Mouse (Mus musculus): ENCODE measurements around the gene Gm21985. TPM values are rescaled to one million over a fixed set of nuclear protein-coding genes. Genes with fewer than 3 reads are reported as not detected.

The Gm21985 gene
- polyA plus RNA-seq, 1 experiment from 2014 or later = not detected

DNA sequence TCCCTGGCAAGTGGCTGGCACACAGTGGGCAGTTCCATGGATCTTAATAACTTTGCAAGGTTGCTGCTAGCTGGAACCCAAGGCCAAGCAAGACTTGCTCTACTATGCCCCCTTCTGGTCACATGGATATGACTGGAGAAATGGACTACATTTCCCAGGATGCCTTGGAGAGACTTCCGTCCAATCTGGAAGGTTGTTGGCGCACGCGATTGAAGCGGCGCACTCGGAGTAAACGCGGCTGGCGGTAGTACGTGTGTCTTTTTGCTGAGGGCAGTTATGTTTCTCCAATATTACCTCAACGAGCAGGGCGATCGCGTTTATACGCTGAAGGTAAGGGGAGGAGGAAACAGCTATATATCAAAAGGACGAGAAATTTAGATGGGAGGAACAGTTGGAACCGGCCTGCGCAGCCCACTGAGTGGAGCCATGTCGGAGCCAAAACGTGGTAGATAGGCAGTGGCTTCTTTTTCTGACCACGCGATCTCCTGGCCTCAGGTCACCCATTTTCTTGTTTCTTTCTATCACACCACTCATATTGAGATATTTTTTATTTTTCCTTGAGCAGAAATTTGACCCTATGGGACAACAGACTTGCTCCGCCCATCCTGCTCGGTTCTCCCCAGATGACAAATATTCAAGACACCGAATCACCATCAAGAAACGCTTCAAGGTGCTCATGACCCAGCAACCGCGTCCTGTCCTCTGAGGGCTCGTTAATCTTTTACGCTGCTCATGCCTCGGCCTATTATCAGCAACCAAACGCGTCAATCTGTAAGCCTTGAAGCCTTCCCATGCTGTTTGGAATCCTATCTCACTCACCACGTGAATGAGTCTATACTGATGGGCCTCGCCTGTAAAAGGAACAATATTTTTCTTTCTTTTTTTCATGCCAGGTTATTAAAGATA is 4.1 kb upstream of the Gm21985 start, which contains the start of gene Nop10:
Gene Nop10, plus strand, starts transcription at position 179 of the 906 bp plus-strand sequence.
- no peaks in the 10 kb centered on the region for H3K9me3 ChIP-seq (replicated peaks; ENCODE audit: control insufficient read depth, low read length)
- H3K4me3 ChIP-seq (ENCODE audit: low read depth, low read length) = peak within 1 kb of the TSS; percentile 77
- peak within 1 kb of the TSS; percentile 70 for H3K27ac ChIP-seq (ENCODE audit: low read length)
- peak within 1 kb of the TSS; percentile 65 for H3K9ac ChIP-seq (ENCODE audit: low read depth, low read length)
- under 1% methylated on average over 36 of the region's 36 CpGs for WGBS (ENCODE audit: insufficient replicate concordance)
- peaks cover 21% of the 10 kb centered on the region for H3K4me1 ChIP-seq (ENCODE audit: control insufficient read depth, low read depth, low read length)
- no peaks in the 10 kb centered on the region for H3K27me3 ChIP-seq (ENCODE audit: control insufficient read depth, insufficient read depth, low read depth, low read length)
- ATAC-seq (ENCODE audit: low read depth) = peak; percentile 22
- no peaks in the 10 kb centered on the region for H3K36me3 ChIP-seq (ENCODE audit: control insufficient read depth, insufficient read depth)
- H3K4me2 ChIP-seq (ENCODE audit: low read depth, low read length) = peak within 1 kb of the TSS; percentile 77

DNA sequence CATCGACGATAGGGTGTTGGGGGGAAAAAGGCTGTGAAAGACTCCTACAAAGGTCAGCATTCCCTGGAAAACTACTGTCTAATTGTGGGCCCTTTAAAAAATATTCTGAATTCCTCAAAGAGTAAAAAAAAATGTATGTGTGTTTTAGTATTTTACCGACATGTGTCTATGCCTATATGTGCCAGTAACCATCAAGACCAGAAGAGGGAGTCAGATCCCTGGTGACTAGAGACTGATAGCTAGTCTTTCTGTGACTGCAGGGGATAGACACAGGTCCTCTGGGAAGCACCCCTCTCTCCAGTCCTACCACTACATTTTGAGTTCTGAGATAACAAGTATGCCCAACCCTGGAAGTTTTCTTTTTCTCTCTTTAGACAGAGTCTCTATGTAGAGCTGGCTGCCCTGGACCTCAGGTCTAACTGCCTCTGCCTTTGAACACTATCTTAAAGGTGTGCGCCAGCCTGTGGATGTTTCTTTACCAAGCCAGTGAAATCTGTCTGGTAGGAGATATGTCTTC is 3.3 kb upstream of the Gm21985 start:
- Histone ChIP-seq H3K4me3 (ENCODE audit: low read depth, low read length) (peak overlapping the region; percentile 77), H3K9ac (ENCODE audit: low read depth, low read length) (peak overlapping the region; percentile 65; the same call in 1 of the 2 replicates), H3K27me3 (ENCODE audit: control insufficient read depth, insufficient read depth, low read depth, low read length) (no peaks in the 10 kb centered on the region), H3K36me3 (ENCODE audit: control insufficient read depth, insufficient read depth) (no peaks in the 10 kb centered on the region), H3K4me2 (ENCODE audit: low read depth, low read length) (peak overlapping the region; percentile 77), H3K4me1 (ENCODE audit: control insufficient read depth, low read depth, low read length) (peaks cover 21% of the 10 kb centered on the region), H3K27ac (ENCODE audit: low read length) (peak overlapping the region; percentile 70), H3K9me3 (replicated peaks; ENCODE audit: control insufficient read depth, low read length) (no peaks in the 10 kb centered on the region)
- no peak for ATAC-seq (ENCODE audit: low read depth)
- WGBS (ENCODE audit: insufficient replicate concordance) = 19% methylated on average over 4 of the region's 4 CpGs

DNA sequence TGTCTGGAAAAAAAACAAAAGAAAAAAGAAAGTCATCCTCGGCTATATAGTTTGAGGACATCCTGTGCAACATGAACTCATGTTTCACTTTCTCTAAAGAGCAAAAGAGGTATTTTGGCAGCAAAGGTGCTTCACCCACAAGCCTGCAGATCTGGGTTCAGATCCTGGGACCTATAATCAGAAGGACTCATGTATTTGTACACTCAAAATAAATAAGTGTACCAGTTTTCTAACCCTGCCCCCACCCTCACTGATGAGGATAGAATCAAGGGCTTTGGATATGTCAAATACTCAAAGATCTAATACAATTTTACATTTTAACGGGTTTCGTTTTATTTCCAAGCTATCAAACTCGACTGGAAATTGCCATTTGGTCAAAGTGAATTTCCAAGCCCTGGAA is 1.8 kb upstream of the Gm21985 start:
- WGBS (ENCODE audit: insufficient replicate concordance) = 60% methylated on average over 4 of the region's 4 CpGs
- ATAC-seq (ENCODE audit: low read depth) = no peak
- Histone ChIP-seq H3K4me2 (ENCODE audit: low read depth, low read length) (no peak overlapping the region), H3K4me1 (ENCODE audit: control insufficient read depth, low read depth, low read length) (peaks cover 27% of the 10 kb centered on the region), H3K4me3 (ENCODE audit: low read depth, low read length) (no peak overlapping the region), H3K27me3 (ENCODE audit: control insufficient read depth, insufficient read depth, low read depth, low read length) (no peaks in the 10 kb centered on the region), H3K9ac (ENCODE audit: low read depth, low read length) (no peak overlapping the region), H3K36me3 (ENCODE audit: control insufficient read depth, insufficient read depth) (no peaks in the 10 kb centered on the region), H3K9me3 (replicated peaks; ENCODE audit: control insufficient read depth, low read length) (no peaks in the 10 kb centered on the region), H3K27ac (ENCODE audit: low read length) (no peak overlapping the region)

DNA sequence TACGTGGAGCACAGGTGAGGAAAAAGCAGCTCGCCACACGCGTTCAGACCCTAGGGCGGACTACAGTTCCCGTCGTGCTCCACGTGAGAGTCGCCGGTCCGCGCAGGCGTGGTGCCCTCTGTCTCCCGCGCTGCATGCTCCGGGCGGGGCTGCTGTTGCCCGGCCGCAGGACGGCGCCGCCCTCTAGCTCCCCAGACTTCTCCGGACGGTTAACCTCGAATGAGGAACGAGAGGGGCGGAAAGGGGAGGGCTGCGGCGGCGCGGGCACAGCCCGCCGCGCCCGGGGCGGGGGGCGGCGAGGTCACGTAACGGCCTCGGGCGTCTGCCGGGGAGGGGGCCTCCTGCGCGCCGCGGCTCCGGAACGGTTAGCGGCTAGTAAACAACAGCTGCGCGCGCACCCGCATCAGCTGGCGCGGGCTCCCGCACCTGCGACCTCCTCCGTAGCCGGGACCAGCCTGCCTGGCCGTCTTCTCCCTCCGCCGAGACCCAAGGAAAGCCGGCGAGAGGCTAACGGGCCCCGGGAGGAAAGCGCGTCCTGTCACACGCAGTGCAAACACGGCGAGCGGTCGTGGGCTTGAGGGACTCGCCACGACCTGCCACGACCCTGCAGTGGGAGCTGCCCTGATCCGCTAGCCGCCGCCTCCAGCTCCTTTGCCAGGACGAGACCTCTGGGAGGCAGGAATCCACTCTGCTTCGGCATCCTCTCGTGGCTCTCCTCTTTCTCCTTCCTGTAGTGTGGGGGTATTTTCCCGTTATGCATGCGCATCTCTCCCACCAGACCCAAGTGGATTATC is 469 bp upstream of the Gm21985 start, which contains the start of gene Slc12a6:
Gene Slc12a6, plus strand, starts transcription at position 378 of the 794 bp plus-strand sequence.
- peak within 1 kb of the TSS; percentile 96 for H3K9ac ChIP-seq (ENCODE audit: low read depth, low read length)
- no peaks in the 10 kb centered on the region for H3K36me3 ChIP-seq (ENCODE audit: control insufficient read depth, insufficient read depth)
- peaks cover 30% of the 10 kb centered on the region for H3K4me1 ChIP-seq (ENCODE audit: control insufficient read depth, low read depth, low read length)
- 0% methylated on average over 61 of the region's 85 CpGs for WGBS (ENCODE audit: insufficient replicate concordance)
- H3K4me2 ChIP-seq (ENCODE audit: low read depth, low read length) = peak within 1 kb of the TSS; percentile 78
- no peaks in the 10 kb centered on the region for H3K27me3 ChIP-seq (ENCODE audit: control insufficient read depth, insufficient read depth, low read depth, low read length)
- no peaks in the 10 kb centered on the region for H3K9me3 ChIP-seq (replicated peaks; ENCODE audit: control insufficient read depth, low read length)
- peak within 1 kb of the TSS; percentile 93 for H3K27ac ChIP-seq (ENCODE audit: low read length)
- peak within 1 kb of the TSS; percentile 89 for H3K4me3 ChIP-seq (ENCODE audit: low read depth, low read length)
- peak; percentile 96 for ATAC-seq (ENCODE audit: low read depth)

DNA sequence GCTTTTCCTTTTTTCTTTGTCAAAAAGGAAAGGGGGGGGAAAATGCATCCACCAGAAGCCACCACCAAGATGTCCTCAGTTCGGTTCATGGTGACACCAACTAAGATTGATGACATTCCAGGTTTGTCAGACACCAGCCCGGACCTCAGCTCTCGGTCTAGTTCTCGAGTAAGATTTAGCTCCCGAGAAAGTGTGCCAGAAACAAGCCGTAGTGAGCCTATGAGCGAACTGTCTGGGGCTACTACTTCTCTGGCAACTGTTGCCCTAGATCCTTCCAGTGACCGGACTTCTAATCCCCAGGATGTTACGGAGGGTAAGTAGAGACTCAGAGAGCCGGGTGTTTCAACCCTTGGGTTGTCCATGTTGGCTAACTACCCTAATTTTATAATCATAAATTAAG is 666 bp downstream of the Gm21985 start:
- peaks cover 30% of the 10 kb centered on the region for H3K4me1 ChIP-seq (ENCODE audit: control insufficient read depth, low read depth, low read length)
- no peak for ATAC-seq (ENCODE audit: low read depth)
- 16% methylated on average over 10 of the region's 10 CpGs for WGBS (ENCODE audit: insufficient replicate concordance)
- H3K36me3 ChIP-seq (ENCODE audit: control insufficient read depth, insufficient read depth) = no peaks in the 10 kb centered on the region
- H3K27ac ChIP-seq (ENCODE audit: low read length) = peak overlapping the region; percentile 93
- H3K4me3 ChIP-seq (ENCODE audit: low read depth, low read length) = peak overlapping the region; percentile 89
- peak overlapping the region; percentile 78 for H3K4me2 ChIP-seq (ENCODE audit: low read depth, low read length)
- no peaks in the 10 kb centered on the region for H3K27me3 ChIP-seq (ENCODE audit: control insufficient read depth, insufficient read depth, low read depth, low read length)
- H3K9me3 ChIP-seq (replicated peaks; ENCODE audit: control insufficient read depth, low read length) = no peaks in the 10 kb centered on the region
- peak overlapping the region; percentile 96 for H3K9ac ChIP-seq (ENCODE audit: low read depth, low read length)

DNA sequence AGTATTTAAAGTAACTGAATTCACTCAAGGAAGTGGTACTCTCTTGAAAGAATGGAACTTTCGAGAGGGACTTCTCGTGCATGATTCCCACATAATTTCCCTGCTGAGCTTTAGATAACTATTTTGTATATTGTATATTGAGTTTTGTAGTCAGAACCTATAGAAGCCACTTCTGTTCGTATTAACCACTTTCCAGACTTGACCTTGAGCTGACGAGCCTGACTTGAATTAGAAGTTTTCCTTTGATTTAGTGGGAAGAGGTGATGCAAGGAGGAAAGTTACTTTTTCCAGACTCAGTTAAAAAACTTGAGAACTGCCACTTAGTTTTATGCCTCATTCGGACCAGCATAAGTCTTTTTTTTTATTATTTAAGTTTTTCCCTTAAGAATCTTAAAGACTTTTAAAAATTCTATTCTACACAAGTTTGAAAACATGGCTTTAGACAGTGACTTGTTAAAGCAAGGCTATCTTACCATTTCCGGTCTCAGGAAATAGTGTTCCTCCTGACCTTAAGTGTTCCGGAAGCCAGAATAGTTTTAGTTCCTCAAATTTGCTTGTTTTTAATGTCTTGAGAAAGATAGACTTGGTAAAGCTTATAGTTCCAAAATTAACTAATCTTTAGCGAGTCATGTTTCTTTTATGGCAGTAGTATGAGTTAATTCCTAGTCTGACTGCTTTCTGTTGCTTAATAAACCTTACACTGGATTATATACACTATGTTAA is 1.6 kb downstream of the Gm21985 start:
- no peaks in the 10 kb centered on the region for H3K36me3 ChIP-seq (ENCODE audit: control insufficient read depth, insufficient read depth)

DNA sequence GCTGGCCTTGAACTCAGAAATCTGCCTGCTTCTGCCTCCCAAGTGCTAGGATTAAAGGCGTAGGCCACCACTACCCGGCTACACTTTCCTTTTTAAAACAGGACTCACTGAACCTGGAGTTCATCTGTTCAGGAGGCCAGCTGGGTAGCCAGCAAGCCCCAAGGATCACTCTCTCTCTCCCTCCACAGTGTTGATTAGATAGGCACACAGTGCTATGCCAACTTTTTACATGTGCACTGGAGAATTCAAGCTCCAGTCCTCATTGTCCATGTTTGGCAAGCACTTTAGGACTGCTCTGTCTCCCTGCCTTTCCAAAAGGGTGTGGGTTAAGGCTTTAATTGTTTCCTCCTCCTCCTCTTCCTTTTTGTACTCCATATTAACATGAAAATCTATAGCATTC is 3.9 kb downstream of the Gm21985 start:
- 0 out of 2 replicates have a peak overlapping the region, but pooled peaks have one; percentile 3 for H3K4me3 ChIP-seq (ENCODE audit: low read depth, low read length)
- H3K4me2 ChIP-seq (ENCODE audit: low read depth, low read length) = no peak overlapping the region
- H3K9ac ChIP-seq (ENCODE audit: low read depth, low read length) = no peak overlapping the region
- H3K9me3 ChIP-seq (replicated peaks; ENCODE audit: control insufficient read depth, low read length) = no peaks in the 10 kb centered on the region
- ATAC-seq (ENCODE audit: low read depth) = no peak
- no peak overlapping the region for H3K27ac ChIP-seq (ENCODE audit: low read length)
- H3K36me3 ChIP-seq (ENCODE audit: control insufficient read depth, insufficient read depth) = no peaks in the 10 kb centered on the region; the same call in 1 of the 2 replicates
- H3K27me3 ChIP-seq (ENCODE audit: control insufficient read depth, insufficient read depth, low read depth, low read length) = no peaks in the 10 kb centered on the region
- WGBS (ENCODE audit: insufficient replicate concordance) = 61% methylated on average over 2 of the region's 2 CpGs
- peaks cover 21% of the 10 kb centered on the region for H3K4me1 ChIP-seq (ENCODE audit: control insufficient read depth, low read depth, low read length)

More for the DNA sequence above, 1.6 kb downstream of the Gm21985 start:
- Histone ChIP-seq H3K9me3 (replicated peaks; ENCODE audit: control insufficient read depth, low read length) (no peaks in the 10 kb centered on the region), H3K4me1 (ENCODE audit: control insufficient read depth, low read depth, low read length) (peaks cover 30% of the 10 kb centered on the region), H3K4me3 (ENCODE audit: low read depth, low read length) (peak overlapping the region; percentile 89), H3K4me2 (ENCODE audit: low read depth, low read length) (peak overlapping the region; percentile 78), H3K27me3 (ENCODE audit: control insufficient read depth, insufficient read depth, low read depth, low read length) (no peaks in the 10 kb centered on the region), H3K9ac (ENCODE audit: low read depth, low read length) (peak overlapping the region; percentile 96), H3K27ac (ENCODE audit: low read length) (peak overlapping the region; percentile 42; the same call in 1 of the 2 replicates)
- 20% methylated on average over 8 of the region's 8 CpGs for WGBS (ENCODE audit: insufficient replicate concordance)
- no peak for ATAC-seq (ENCODE audit: low read depth)

DNA sequence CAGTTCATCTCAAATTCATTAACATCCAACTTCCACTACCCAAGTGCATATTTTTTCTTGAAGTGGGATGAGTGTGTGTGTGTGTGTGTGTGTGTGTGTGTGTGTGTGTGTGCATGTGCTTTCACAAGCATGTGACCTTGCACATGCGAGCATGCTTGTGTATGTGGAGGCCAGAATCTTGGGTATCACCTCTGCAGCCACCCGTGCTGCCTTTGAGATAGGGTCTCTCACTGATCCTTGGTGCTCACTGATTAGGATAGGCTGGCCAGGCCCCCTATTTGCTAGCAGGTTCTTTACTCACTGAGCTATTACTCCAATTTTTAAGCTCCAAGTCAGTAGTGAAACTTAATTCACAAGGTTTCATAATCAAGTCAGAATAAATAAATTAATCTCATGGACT is 6.8 kb downstream of the Gm21985 start:
- H3K27ac ChIP-seq (ENCODE audit: low read length) = no peak overlapping the region
- peak; percentile 77 for ATAC-seq (ENCODE audit: low read depth)
- 25% methylated on average over 2 of the region's 2 CpGs for WGBS (ENCODE audit: insufficient replicate concordance)
- no peak overlapping the region for H3K9ac ChIP-seq (ENCODE audit: low read depth, low read length)
- peaks cover 14% of the 10 kb centered on the region for H3K4me1 ChIP-seq (ENCODE audit: control insufficient read depth, low read depth, low read length)
- H3K4me3 ChIP-seq (ENCODE audit: low read depth, low read length) = no peak overlapping the region
- H3K9me3 ChIP-seq (replicated peaks; ENCODE audit: control insufficient read depth, low read length) = no peaks in the 10 kb centered on the region
- no peaks in the 10 kb centered on the region for H3K27me3 ChIP-seq (ENCODE audit: control insufficient read depth, insufficient read depth, low read depth, low read length)
- no peak overlapping the region for H3K4me2 ChIP-seq (ENCODE audit: low read depth, low read length)
- no peaks in the 10 kb centered on the region; the same call in 1 of the 2 replicates for H3K36me3 ChIP-seq (ENCODE audit: control insufficient read depth, insufficient read depth)

Measured in liver, embryonic 16.5 days (tissue).